Mouse (Mus musculus) testis, adult 2 months (tissue): Measurements from ENCODE around the gene Vmn1r7.
"Not testable (repeated sequence)": the region's sequence is repeated elsewhere in the genome, so short reads cannot be mapped to it uniquely, and the experiment has no call there.

Experiments used
- CTCF ChIP-seq: fragments of 200-500 bp; IDR thresholded peaks from 2 replicates; pipeline ENCODE4 v1.5.1; 2012; ENCODE audit warnings: low read depth, mild to moderate bottlenecking, inconsistent platforms, low read length, moderate library complexity; ENCODE audit not compliant: control insufficient read depth, insufficient read depth, insufficient replicate concordance
- POLR2A ChIP-seq: fragments of 200-500 bp; IDR thresholded peaks from 2 replicates; pipeline ENCODE4 v1.6.1; 2012; ENCODE audit warnings: low read depth, mild to moderate bottlenecking, inconsistent platforms, low read length, moderate library complexity; ENCODE audit not compliant: control insufficient read depth

DNA sequence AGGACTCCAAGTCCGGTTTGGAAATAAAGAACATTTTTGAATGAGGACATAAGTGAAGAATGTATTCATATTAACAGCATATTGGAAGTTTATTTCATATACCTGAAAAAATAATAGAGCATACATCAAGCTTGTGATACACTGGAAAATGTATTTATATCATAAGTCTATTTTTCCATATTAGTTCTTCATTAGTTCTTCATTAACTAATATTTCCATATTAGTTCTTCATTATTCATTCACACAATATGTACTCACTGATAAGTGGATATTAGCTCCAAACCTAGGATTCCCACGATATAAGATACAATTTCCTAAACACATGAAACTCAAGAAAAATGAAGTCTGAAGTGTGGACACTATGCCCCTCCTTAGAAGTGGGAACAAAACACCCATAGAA is at the start of gene Vmn1r7:
- not testable (repeated sequence) for TF ChIP-seq CTCF, POLR2A
